Mouse (Mus musculus) ES-E14 (cell line): ENCODE data around the gene F11r. TPM values are rescaled to one million over a fixed set of nuclear protein-coding genes. Genes with fewer than 3 reads are reported as not detected.
A peak's percentile ranks its signal among the peaks of the same experiment; 100 is the strongest.

Experiments
- DNase-seq: peaks from one replicate; pipeline ENCODE4 v3.0.0-alpha.2; 2013; ENCODE audit warnings: low read depth, low spot score
- H3K27ac ChIP-seq: 2 replicates; pipeline ENCODE4 v1.5.1; 2012; ENCODE audit warnings: low read depth, mild to moderate bottlenecking, low read length, moderate library complexity, mixed read lengths; ENCODE audit not compliant: poor library complexity, insufficient read depth, severe bottlenecking
- H3K36me3 ChIP-seq: 2 replicates; pipeline ENCODE4 v1.6.1; 2012; ENCODE audit warnings: mild to moderate bottlenecking, low read length, moderate library complexity, mixed read lengths; ENCODE audit not compliant: control insufficient read depth, poor library complexity, insufficient read depth, severe bottlenecking
- H3K4me1 ChIP-seq, 2 experiments: fragments of 150-350 bp in 1 of 2; sonication (generic) in 1 of 2; 2 replicates each; pipeline ENCODE4 v1.6.1; 2012; ENCODE audit warnings: low read length in 2 of 2, mild to moderate bottlenecking in 1 of 2, mixed read lengths in 1 of 2; ENCODE audit not compliant: control insufficient read depth in 2 of 2, insufficient read depth in 2 of 2, poor library complexity in 1 of 2
- H3K4me3 ChIP-seq, 2 experiments: fragments of 150-350 bp in 1 of 2; sonication (generic) in 1 of 2; 2 replicates each; pipeline ENCODE4 v1.5.1; 2012; ENCODE audit warnings: low read length in 2 of 2, low read depth in 1 of 2, mild to moderate bottlenecking in 1 of 2, mixed read lengths in 1 of 2; ENCODE audit not compliant: insufficient read depth in 1 of 2, poor library complexity in 1 of 2, severe bottlenecking in 1 of 2
- H3K9ac ChIP-seq: 2 replicates; pipeline ENCODE4 v1.6.1; 2012; ENCODE audit warnings: low read depth, mild to moderate bottlenecking, low read length, mixed read lengths; ENCODE audit not compliant: poor library complexity, insufficient read depth, severe bottlenecking
- H3K9me3 ChIP-seq: fragments of 150-350 bp; sonication (generic); 2 replicates; pipeline ENCODE4 v1.6.1; 2012; ENCODE audit warnings: low read depth, mild to moderate bottlenecking, low read length; ENCODE audit not compliant: control insufficient read depth, insufficient read depth
- CHD2 ChIP-seq: IDR thresholded peaks from 2 replicates; pipeline ENCODE4 v1.6.1; 2014; ENCODE audit warnings: mild to moderate bottlenecking, low read depth, low read length, inconsistent platforms
- HCFC1 ChIP-seq: IDR thresholded peaks from 2 replicates; pipeline ENCODE4 v1.6.1; 2012; ENCODE audit warnings: low read length, inconsistent platforms, borderline replicate concordance; ENCODE audit not compliant: insufficient read depth
- MAFK ChIP-seq: IDR thresholded peaks from 2 replicates; pipeline ENCODE4 v1.6.1; 2014; ENCODE audit warnings: mild to moderate bottlenecking, low read depth, low read length, inconsistent platforms; ENCODE audit not compliant: insufficient read depth
- ZC3H11A ChIP-seq: IDR thresholded peaks from 2 replicates; pipeline ENCODE4 v1.6.1; 2012; ENCODE audit warnings: low read depth, mild to moderate bottlenecking, inconsistent platforms, low read length, borderline replicate concordance
- ZNF384 ChIP-seq: IDR thresholded peaks from 2 replicates; pipeline ENCODE4 v1.6.1; 2012; ENCODE audit warnings: low read depth, low read length, inconsistent platforms
- in situ Hi-C, 2 experiments: fragments of 600-800 bp; cut with MboI; formaldehyde crosslinking; loops; one replicate each; pipeline ENCODE4 v1.15.1; 2025; ENCODE audit warnings: low sequenced_read_pairs in 2 of 2, inconsistent platforms in 1 of 2; ENCODE audit not compliant: unreplicated experiment in 2 of 2
- total RNA-seq: library from RNA; depleted of rRNA; stranded (reverse); fragments of 300-350 nt; gene quantifications from 2 replicates; pipeline ENCODE4 v1.2.3, GENCODE M21; 2012; rRNA removed

Gene F11r
- total RNA-seq, 1 experiment: 74.9 TPM

DNA sequence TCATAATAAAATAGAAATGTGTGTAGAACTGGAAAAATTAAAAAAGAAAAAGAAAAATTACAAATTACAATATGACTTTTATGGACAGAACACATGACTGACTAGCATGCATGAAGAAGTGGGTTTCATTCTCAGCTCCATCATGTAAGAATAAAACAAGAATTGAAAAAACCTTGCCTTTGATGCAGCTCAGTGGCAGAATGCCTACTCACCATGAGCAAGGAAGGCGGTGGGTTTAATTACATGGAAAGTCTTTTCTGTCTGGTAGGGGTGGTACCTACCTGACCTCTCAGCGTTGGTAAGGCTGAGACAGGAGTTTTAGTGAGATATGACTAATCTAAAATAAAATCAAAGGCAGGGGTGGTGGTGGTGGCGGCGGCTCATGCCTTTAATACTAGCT, 67.3 kb downstream of the F11r start:
- Histone ChIP-seq H3K9me3 (no peaks in the 10 kb centered on the region), H3K9ac (no peak overlapping the region), H3K4me1 (peaks cover 0 to 3% of the 10 kb centered on the region in 2 experiments; a peak in 2 of 4 replicates), H3K36me3 (no peaks in the 10 kb centered on the region), H3K4me3 (peak overlapping the region in 1 of 2 experiments; percentile 70; a peak in 2 of 4 replicates), H3K27ac (no peak overlapping the region)
- no peak for TF ChIP-seq CHD2
- TF ChIP-seq ZC3H11A: no peak
- in situ Hi-C loops: no loop called here
- DNase-seq: no peak

DNA sequence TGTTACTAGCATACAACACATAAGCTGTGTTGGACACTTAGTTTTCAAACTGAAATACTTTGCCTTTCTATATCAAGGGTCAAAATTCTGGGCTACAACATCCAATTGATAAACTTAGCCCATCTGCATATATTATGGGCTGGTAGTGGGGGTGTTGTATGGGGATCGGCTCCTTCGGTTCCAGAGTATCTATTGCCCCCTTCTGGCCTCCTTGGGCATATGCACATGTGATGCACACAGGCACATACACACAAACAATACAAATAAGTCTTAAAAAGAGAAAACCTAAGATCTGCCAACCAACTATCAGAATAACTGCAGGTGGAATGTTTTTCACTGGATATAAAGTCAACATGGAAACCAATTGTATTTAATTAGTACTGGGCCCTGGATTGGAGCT, 75.9 kb downstream of the F11r start:
- in situ Hi-C loops: no loop called here
- no peak overlapping the region for H3K9ac ChIP-seq
- no peak for TF ChIP-seq ZNF384
- TF ChIP-seq ZC3H11A: no peak
- no peak for TF ChIP-seq CHD2
- TF ChIP-seq MAFK: no peak
- TF ChIP-seq HCFC1: no peak

DNA sequence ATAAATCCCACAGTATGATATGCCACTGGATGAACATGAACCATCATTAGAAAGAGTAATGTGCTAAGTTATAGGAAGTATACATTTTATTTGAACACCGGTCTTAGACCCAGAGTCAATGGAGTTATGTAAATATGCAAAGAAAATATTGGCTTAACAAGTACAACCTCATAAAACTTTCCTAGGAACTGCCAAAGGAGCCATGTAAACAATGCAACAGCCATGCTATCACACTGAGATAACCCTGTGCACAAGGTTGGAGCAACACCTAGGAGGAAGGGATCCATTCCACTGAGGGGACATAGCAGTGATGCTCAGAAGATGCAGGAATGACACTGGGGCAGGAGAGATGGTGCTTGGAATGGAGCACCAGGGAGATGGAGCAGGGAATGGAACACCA, 76.4 kb downstream of the F11r start:
- in situ Hi-C loops: no loop called here
- no peak overlapping the region for H3K9ac ChIP-seq
- TF ChIP-seq ZNF384 (no peak), HCFC1 (no peak), CHD2 (no peak), ZC3H11A (no peak), MAFK (no peak)
- H3K36me3 ChIP-seq: no peaks in the 10 kb centered on the region
- no peak overlapping the region for H3K4me3 ChIP-seq
- no peak for DNase-seq
- H3K9me3 ChIP-seq: no peaks in the 10 kb centered on the region
- H3K4me1 ChIP-seq: no peaks in the 10 kb centered on the region
- no peak overlapping the region for H3K27ac ChIP-seq

More for the DNA sequence above, 75.9 kb downstream of the F11r start:
- Histone ChIP-seq H3K4me1 (no peaks in the 10 kb centered on the region), H3K36me3 (no peaks in the 10 kb centered on the region), H3K27ac (no peak overlapping the region), H3K4me3 (no peak overlapping the region), H3K9me3 (no peaks in the 10 kb centered on the region)
- DNase-seq: no peak

Other genes starting within 250 kb of the F11r start
- gene Pcp4l1, start 241.3 kb upstream of the F11r start, total RNA-seq: 0.63 and 2.2 TPM in 2 replicates
- 0.71 and 1.2 TPM in 2 replicates for gene Nr1i3, start 223.6 kb upstream of the F11r start, total RNA-seq
- 22.0 and 27.5 TPM in 2 replicates for gene Tomm40l, start 215.0 kb upstream of the F11r start, total RNA-seq
- gene Apoa2, start 212.5 kb upstream of the F11r start, total RNA-seq: 0.98 and 2.0 TPM in 2 replicates
- 0.62 and 0.63 TPM in 2 replicates for gene Fcer1g, start 203.2 kb upstream of the F11r start, total RNA-seq
- 3.9 and 4.5 TPM in 2 replicates for gene Adamts4, start 187.1 kb upstream of the F11r start, total RNA-seq
- 175 and 229 TPM in 2 replicates for gene Ndufs2, start 186.1 kb upstream of the F11r start, total RNA-seq
- gene B4galt3, start 167.2 kb upstream of the F11r start, total RNA-seq: 35.8 and 51.0 TPM in 2 replicates
- 15.5 and 23.6 TPM in 2 replicates for gene Ppox, start 156.3 kb upstream of the F11r start, total RNA-seq
- 23.1 and 30.7 TPM in 2 replicates for gene Usp21, start 149.5 kb upstream of the F11r start, total RNA-seq
- 59.1 and 78.8 TPM in 2 replicates for gene Ufc1, start 142.5 kb upstream of the F11r start, total RNA-seq
- gene Dedd, start 108.4 kb upstream of the F11r start, total RNA-seq: 23.9 and 25.7 TPM in 2 replicates
- 18.1 and 24.4 TPM in 2 replicates for gene Nit1, start 91.9 kb upstream of the F11r start, total RNA-seq
- gene Pfdn2, start 91.9 kb upstream of the F11r start, total RNA-seq: 41.1 and 41.6 TPM in 2 replicates
- 0.85 and 1.1 TPM in 2 replicates for gene Klhdc9, start 76.7 kb upstream of the F11r start, total RNA-seq
- 1.9 and 3.0 TPM in 2 replicates for gene Nectin4, start 67.4 kb upstream of the F11r start, total RNA-seq
- gene Arhgap30, start 48.6 kb upstream of the F11r start, total RNA-seq: 8.0 and 9.0 TPM in 2 replicates
- 151 and 164 TPM in 2 replicates for gene Usf1, start 26.2 kb upstream of the F11r start, total RNA-seq
- 6.2 and 11.2 TPM in 2 replicates for gene Tstd1, start 18.7 kb upstream of the F11r start, total RNA-seq
- gene Alyref2, start 65.9 kb downstream of the F11r start, total RNA-seq: 3.2 and 4.0 TPM in 2 replicates
- gene Itln1, start 97.8 kb downstream of the F11r start, total RNA-seq: not detected in 2 replicates
- gene Cd244a, start 121.7 kb downstream of the F11r start, total RNA-seq: not detected in 2 replicates
- gene Ly9, start 169.9 kb downstream of the F11r start, total RNA-seq: 0.13 TPM in 1 of 2 replicates, not detected in the other
- not detected in 2 replicates for gene Slamf7, start 215.5 kb downstream of the F11r start, total RNA-seq
- 0.22 TPM in 1 of 2 replicates, not detected in the other for gene Cd48, start 244.5 kb downstream of the F11r start, total RNA-seq